Mouse (Mus musculus): ENCODE results near the gene Zdhhc7. TPM values are rescaled to one million over a fixed set of nuclear protein-coding genes. Genes with fewer than 3 reads are reported as not detected.

The Zdhhc7 gene
- polyA plus RNA-seq, 1 experiment from 2014 or later = 32.6 TPM

DNA sequence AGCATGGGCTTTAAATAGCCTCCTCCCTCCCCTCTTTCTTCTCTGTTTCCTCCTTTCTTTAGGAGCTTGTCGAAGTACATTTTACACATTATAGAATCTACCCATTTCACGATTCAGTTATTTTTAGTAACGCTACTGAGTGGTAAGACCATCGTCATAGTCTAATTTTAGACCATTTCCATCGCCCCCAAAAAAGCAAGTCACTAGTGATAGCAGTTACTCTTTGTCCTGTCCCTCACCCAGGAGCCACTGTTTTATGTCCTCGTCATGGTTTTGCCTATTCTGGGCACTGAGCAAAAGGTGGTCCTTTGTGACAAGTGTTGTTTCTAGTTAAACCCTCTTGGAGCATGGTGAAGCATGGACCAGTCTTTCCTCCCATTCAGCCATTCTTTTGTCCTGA lies 18.6 kb upstream of the Zdhhc7 start:
- DNase-seq (ENCODE audit: low spot score) (no peak), ATAC-seq (ENCODE audit: low read depth) (no peak)
- no peaks in the 10 kb centered on the region for H3K36me3 ChIP-seq (ENCODE audit: control insufficient read depth, insufficient read depth, low read length)
- no peaks in the 10 kb centered on the region for H3K9me3 ChIP-seq (ENCODE audit: control insufficient read depth, low read length)
- H3K27ac ChIP-seq (replicated peaks; ENCODE audit: low read depth, low read length) = no peak overlapping the region
- WGBS = 76% methylated on average over 6 of the region's 6 CpGs
- H3K27me3 ChIP-seq (replicated peaks; ENCODE audit: control insufficient read depth, insufficient read depth, low read length) = peaks cover 20% of the 10 kb centered on the region
- H3K4me1 ChIP-seq (ENCODE audit: control insufficient read depth, insufficient read depth, low read length) = 0 out of 2 replicates have a peak, but pooled peaks cover 3% of the 10 kb centered on the region
- no peak overlapping the region for H3K4me3 ChIP-seq (ENCODE audit: low read depth, low read length)
- no peak overlapping the region for H3K9ac ChIP-seq (ENCODE audit: low read depth, low read length)
- H3K4me2 ChIP-seq (ENCODE audit: low read depth, low read length) = no peak overlapping the region

DNA sequence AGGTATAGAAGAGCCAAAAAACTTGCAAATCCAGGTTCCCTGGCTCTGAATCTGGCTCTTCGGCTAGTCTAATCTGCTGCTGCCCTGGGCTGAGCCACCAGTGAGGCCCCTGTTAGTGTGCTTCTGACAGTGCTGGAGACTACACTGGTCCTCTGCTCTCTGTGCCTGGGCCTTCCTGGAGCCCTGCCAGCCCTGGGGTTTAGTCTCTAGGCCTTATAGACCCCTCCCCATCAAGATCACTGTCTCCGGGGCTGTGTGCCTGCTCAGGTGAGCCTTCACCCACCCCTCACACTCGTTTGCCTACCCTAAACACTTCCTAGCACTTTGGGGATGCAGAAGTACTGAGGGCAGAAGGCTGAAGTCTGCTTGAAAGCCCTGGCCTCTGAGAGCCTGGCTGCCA lies 18.1 kb upstream of the Zdhhc7 start:
- ATAC-seq (ENCODE audit: low read depth) (no peak), DNase-seq (ENCODE audit: low spot score) (no peak)
- 68% methylated on average over 3 of the region's 3 CpGs for WGBS
- Histone ChIP-seq H3K27ac (replicated peaks; ENCODE audit: low read depth, low read length) (no peak overlapping the region), H3K4me3 (ENCODE audit: low read depth, low read length) (no peak overlapping the region), H3K36me3 (ENCODE audit: control insufficient read depth, insufficient read depth, low read length) (no peaks in the 10 kb centered on the region), H3K9ac (ENCODE audit: low read depth, low read length) (no peak overlapping the region), H3K4me1 (ENCODE audit: control insufficient read depth, insufficient read depth, low read length) (0 out of 2 replicates have a peak, but pooled peaks cover 3% of the 10 kb centered on the region), H3K27me3 (replicated peaks; ENCODE audit: control insufficient read depth, insufficient read depth, low read length) (peaks cover 25% of the 10 kb centered on the region), H3K9me3 (ENCODE audit: control insufficient read depth, low read length) (no peaks in the 10 kb centered on the region), H3K4me2 (ENCODE audit: low read depth, low read length) (no peak overlapping the region)

DNA sequence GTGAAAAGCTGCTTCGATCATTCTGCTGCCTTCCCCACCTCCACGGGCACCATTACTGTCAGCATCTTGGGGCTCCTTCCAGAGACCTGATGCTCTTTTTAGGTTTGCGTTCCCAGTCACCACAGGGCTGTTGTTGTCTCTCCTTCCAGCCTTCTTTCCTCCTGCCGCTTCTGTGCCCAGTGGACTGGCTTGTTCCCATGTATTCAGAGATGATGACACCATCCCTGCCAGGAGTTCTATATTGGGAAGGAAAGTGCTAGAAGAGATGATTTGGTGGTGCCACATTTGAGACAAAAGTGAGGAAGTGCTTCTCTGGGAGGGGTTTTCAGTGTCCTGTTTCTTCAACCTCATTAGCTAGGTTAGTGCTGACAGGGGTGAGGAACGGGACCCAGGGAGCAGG lies 17.6 kb upstream of the Zdhhc7 start:
- WGBS = 77% methylated on average over 5 of the region's 5 CpGs
- no peak overlapping the region for H3K4me2 ChIP-seq (ENCODE audit: low read depth, low read length)
- no peaks in the 10 kb centered on the region for H3K36me3 ChIP-seq (ENCODE audit: control insufficient read depth, insufficient read depth, low read length)
- ATAC-seq (ENCODE audit: low read depth) = no peak
- DNase-seq (ENCODE audit: low spot score) = no peak
- H3K9ac ChIP-seq (ENCODE audit: low read depth, low read length) = no peak overlapping the region
- 0 out of 2 replicates have a peak, but pooled peaks cover 3% of the 10 kb centered on the region for H3K4me1 ChIP-seq (ENCODE audit: control insufficient read depth, insufficient read depth, low read length)
- no peak overlapping the region for H3K4me3 ChIP-seq (ENCODE audit: low read depth, low read length)
- peaks cover 29% of the 10 kb centered on the region for H3K27me3 ChIP-seq (replicated peaks; ENCODE audit: control insufficient read depth, insufficient read depth, low read length)
- no peak overlapping the region for H3K27ac ChIP-seq (replicated peaks; ENCODE audit: low read depth, low read length)
- no peaks in the 10 kb centered on the region for H3K9me3 ChIP-seq (ENCODE audit: control insufficient read depth, low read length)

DNA sequence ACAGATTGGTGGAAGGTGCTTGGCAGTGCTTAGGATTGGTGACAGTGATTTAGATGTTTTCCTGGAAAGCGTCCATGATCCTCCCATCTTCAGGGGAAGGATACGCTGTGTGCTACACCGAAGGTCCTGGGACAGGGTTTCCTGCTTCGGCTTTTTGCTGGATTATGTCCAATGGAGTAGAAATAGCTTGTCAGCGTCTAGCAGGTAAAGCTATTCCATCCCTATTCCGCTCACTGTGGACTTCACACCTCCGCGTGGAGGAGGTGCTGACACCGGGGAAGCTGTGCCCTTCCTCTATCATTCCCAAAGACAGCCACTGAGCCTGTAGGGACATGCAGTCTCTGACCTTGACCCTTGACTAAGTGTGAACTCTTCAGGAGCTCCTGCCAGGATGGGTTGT lies 16.9 kb upstream of the Zdhhc7 start:
- Histone ChIP-seq H3K9me3 (ENCODE audit: control insufficient read depth, low read length) (no peaks in the 10 kb centered on the region), H3K36me3 (ENCODE audit: control insufficient read depth, insufficient read depth, low read length) (no peaks in the 10 kb centered on the region), H3K4me2 (ENCODE audit: low read depth, low read length) (no peak overlapping the region), H3K27ac (replicated peaks; ENCODE audit: low read depth, low read length) (no peak overlapping the region), H3K27me3 (replicated peaks; ENCODE audit: control insufficient read depth, insufficient read depth, low read length) (peaks cover 29% of the 10 kb centered on the region), H3K4me1 (ENCODE audit: control insufficient read depth, insufficient read depth, low read length) (0 out of 2 replicates have a peak, but pooled peaks cover 6% of the 10 kb centered on the region), H3K9ac (ENCODE audit: low read depth, low read length) (no peak overlapping the region), H3K4me3 (ENCODE audit: low read depth, low read length) (no peak overlapping the region)
- 86% methylated on average over 9 of the region's 9 CpGs for WGBS
- DNase-seq (ENCODE audit: low spot score) = no peak
- no peak for ATAC-seq (ENCODE audit: low read depth)

DNA sequence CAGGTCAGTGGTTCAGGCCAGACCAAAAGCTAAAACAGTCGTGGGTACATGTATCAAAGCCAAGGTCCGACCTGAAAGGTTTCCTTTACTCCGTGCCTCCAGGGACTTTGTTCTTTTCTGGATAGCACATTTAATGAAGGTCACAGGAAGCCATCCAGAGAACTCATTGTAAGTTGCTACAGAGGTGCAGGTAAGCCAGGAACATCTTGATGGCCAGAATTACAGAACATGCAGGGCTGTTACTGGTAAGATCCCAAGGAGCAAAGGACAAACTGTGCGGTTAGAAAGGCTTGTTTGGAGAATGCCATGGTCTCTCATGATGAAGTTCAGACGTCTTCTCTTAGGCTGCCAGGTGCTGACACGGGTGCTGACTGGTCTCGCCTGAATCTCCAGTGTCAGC lies 15.3 kb upstream of the Zdhhc7 start:
- Histone ChIP-seq H3K4me2 (ENCODE audit: low read depth, low read length) (no peak overlapping the region), H3K9ac (ENCODE audit: low read depth, low read length) (no peak overlapping the region), H3K27me3 (replicated peaks; ENCODE audit: control insufficient read depth, insufficient read depth, low read length) (peaks cover 29% of the 10 kb centered on the region), H3K27ac (replicated peaks; ENCODE audit: low read depth, low read length) (no peak overlapping the region), H3K9me3 (ENCODE audit: control insufficient read depth, low read length) (no peaks in the 10 kb centered on the region), H3K4me1 (ENCODE audit: control insufficient read depth, insufficient read depth, low read length) (0 out of 2 replicates have a peak, but pooled peaks cover 9% of the 10 kb centered on the region), H3K4me3 (ENCODE audit: low read depth, low read length) (no peak overlapping the region), H3K36me3 (ENCODE audit: control insufficient read depth, insufficient read depth, low read length) (no peaks in the 10 kb centered on the region)
- 69% methylated on average over 7 of the region's 7 CpGs for WGBS
- DNase-seq (ENCODE audit: low spot score) (no peak), ATAC-seq (ENCODE audit: low read depth) (no peak)

DNA sequence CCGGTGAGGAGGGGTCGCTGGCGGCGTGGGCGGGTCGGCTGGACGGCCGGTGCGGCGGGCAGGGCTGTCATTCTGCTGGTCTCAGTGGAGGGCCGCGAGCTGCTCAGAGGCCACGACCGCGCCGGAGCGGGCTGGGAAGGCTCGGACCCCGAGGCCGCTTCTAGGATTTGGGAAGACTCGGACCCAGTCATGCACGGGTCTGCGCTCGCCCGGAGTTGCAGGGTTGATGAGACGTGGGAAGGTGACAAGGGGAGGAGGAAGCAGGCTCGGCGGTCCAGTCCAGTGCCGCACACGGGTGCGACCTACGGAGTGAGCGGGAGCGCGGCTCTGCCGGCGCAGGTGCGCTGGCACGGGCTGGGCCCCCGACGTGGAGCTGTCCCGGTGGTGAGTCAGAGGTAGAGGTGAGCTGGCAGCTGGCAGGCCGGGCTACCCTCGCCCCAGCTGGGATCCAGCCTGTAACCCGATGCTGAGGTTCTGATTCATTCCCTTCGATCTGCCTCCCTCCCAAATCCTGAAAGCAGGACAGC lies 13.1 kb upstream of the Zdhhc7 start:
- Histone ChIP-seq H3K9me3 (ENCODE audit: control insufficient read depth, low read length) (no peaks in the 10 kb centered on the region), H3K27me3 (replicated peaks; ENCODE audit: control insufficient read depth, insufficient read depth, low read length) (peaks cover 29% of the 10 kb centered on the region), H3K4me1 (ENCODE audit: control insufficient read depth, insufficient read depth, low read length) (0 out of 2 replicates have a peak, but pooled peaks cover 6% of the 10 kb centered on the region), H3K27ac (replicated peaks; ENCODE audit: low read depth, low read length) (no peak overlapping the region), H3K36me3 (ENCODE audit: control insufficient read depth, insufficient read depth, low read length) (no peaks in the 10 kb centered on the region), H3K4me3 (ENCODE audit: low read depth, low read length) (peak overlapping the region; percentile 78), H3K4me2 (ENCODE audit: low read depth, low read length) (peak overlapping the region; percentile 98), H3K9ac (ENCODE audit: low read depth, low read length) (peak overlapping the region; percentile 73)
- DNase-seq (ENCODE audit: low spot score) (no peak), ATAC-seq (ENCODE audit: low read depth) (peak; percentile 41; the same call in 1 of the 2 replicates)
- 3% methylated on average over 17 of the region's 46 CpGs for WGBS

DNA sequence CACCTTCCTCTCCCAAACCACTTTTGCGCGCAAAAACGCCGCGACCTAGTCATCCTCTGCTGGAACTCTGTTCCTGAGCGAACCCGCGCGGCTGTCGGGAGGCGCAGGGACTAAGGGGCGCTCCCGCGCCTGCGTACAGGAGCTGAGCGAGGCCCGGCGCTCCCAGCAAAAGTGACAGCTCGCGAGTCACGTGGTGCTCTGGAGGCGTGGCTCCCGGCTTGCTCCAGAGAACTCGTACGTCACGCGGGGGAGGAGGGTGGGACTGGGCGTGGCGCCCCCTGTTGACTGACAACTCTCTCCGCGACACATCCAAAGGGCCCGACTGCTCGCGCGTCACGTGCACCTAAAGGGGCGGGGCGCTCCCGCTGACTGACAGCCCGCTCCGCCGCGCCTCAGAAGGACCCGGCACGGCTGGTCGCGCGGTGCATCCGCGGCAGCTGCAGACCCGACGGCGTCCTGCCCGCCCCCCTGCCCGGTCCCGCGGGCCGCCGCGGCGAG lies 12.5 kb upstream of the Zdhhc7 start, which contains the start of gene 6430548M08Rik:
6430548M08Rik (plus strand) TSS at position 395 of the 498 bp plus-strand sequence.
- Histone ChIP-seq H3K4me3 (ENCODE audit: low read depth, low read length) (peak within 1 kb of the TSS; percentile 78), H3K4me2 (ENCODE audit: low read depth, low read length) (peak within 1 kb of the TSS; percentile 98), H3K36me3 (ENCODE audit: control insufficient read depth, insufficient read depth, low read length) (no peaks in the 10 kb centered on the region), H3K9me3 (ENCODE audit: control insufficient read depth, low read length) (no peaks in the 10 kb centered on the region), H3K9ac (ENCODE audit: low read depth, low read length) (peak within 1 kb of the TSS; percentile 73), H3K27ac (replicated peaks; ENCODE audit: low read depth, low read length) (peak within 1 kb of the TSS; percentile 70), H3K4me1 (ENCODE audit: control insufficient read depth, insufficient read depth, low read length) (0 out of 2 replicates have a peak, but pooled peaks cover 6% of the 10 kb centered on the region), H3K27me3 (replicated peaks; ENCODE audit: control insufficient read depth, insufficient read depth, low read length) (peaks cover 29% of the 10 kb centered on the region)
- DNase-seq (ENCODE audit: low spot score) (peak; percentile 100), ATAC-seq (ENCODE audit: low read depth) (peak; percentile 96)
- 0% methylated on average over 15 of the region's 61 CpGs for WGBS

DNA sequence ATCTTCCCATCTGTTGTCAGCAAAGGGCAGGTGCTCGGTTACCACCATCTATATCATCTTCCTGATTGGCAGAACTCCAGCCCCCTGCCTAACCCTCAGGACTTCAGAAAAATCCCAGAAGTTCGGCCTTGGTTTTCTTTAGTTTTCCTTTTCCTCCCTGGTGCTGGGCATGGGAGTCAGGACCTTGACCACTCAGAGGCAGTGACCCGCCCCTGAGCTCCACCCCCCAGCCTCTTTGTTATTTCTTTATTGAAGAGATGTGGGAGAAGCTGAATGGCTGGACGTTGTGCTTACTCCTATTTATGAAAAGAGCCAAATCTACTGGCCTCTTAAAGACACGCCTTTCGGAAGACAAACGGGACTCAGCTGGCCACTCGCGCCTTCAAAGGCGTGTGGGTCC lies 12.0 kb upstream of the Zdhhc7 start:
- H3K27me3 ChIP-seq (replicated peaks; ENCODE audit: control insufficient read depth, insufficient read depth, low read length) = peaks cover 29% of the 10 kb centered on the region
- ATAC-seq (ENCODE audit: low read depth) = peak; percentile 9
- H3K36me3 ChIP-seq (ENCODE audit: control insufficient read depth, insufficient read depth, low read length) = no peaks in the 10 kb centered on the region
- H3K4me2 ChIP-seq (ENCODE audit: low read depth, low read length) = peak overlapping the region; percentile 98
- DNase-seq (ENCODE audit: low spot score) = peak; percentile 43
- peak overlapping the region; percentile 70 for H3K27ac ChIP-seq (replicated peaks; ENCODE audit: low read depth, low read length)
- H3K4me1 ChIP-seq (ENCODE audit: control insufficient read depth, insufficient read depth, low read length) = 0 out of 2 replicates have a peak, but pooled peaks cover 6% of the 10 kb centered on the region
- H3K4me3 ChIP-seq (ENCODE audit: low read depth, low read length) = peak overlapping the region; percentile 78
- no peaks in the 10 kb centered on the region for H3K9me3 ChIP-seq (ENCODE audit: control insufficient read depth, low read length)
- 4% methylated on average over 10 of the region's 10 CpGs for WGBS
- peak overlapping the region; percentile 65 for H3K9ac ChIP-seq (ENCODE audit: low read depth, low read length)

DNA sequence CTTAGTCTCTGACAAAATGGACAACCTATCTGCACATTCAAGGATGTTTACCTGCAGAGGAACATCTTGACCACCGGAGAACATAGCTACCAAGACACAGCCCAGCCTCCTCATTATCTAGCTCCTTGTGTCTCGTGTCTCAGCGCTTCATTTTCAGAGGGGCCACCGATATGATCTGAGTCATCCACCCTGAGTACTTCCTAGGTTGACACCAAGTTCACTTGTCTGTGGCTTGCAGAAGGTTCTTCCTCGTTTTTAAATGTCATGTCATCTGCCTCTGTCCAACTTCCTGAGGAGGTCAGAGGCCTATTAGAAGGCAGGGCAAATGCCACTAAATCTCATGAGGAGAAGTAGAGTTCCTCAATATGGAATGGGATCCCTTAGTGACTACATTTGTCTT lies 11.3 kb upstream of the Zdhhc7 start:
- WGBS = 77% methylated on average over 5 of the region's 5 CpGs
- Histone ChIP-seq H3K9me3 (ENCODE audit: control insufficient read depth, low read length) (no peaks in the 10 kb centered on the region), H3K27ac (replicated peaks; ENCODE audit: low read depth, low read length) (no peak overlapping the region), H3K36me3 (ENCODE audit: control insufficient read depth, insufficient read depth, low read length) (no peaks in the 10 kb centered on the region), H3K9ac (ENCODE audit: low read depth, low read length) (no peak overlapping the region), H3K27me3 (replicated peaks; ENCODE audit: control insufficient read depth, insufficient read depth, low read length) (peaks cover 29% of the 10 kb centered on the region), H3K4me2 (ENCODE audit: low read depth, low read length) (no peak overlapping the region), H3K4me3 (ENCODE audit: low read depth, low read length) (no peak overlapping the region), H3K4me1 (ENCODE audit: control insufficient read depth, insufficient read depth, low read length) (0 out of 2 replicates have a peak, but pooled peaks cover 6% of the 10 kb centered on the region)
- no peak for DNase-seq (ENCODE audit: low spot score)
- ATAC-seq (ENCODE audit: low read depth) = no peak
